21 mouse cellular contexts compared by ENCODE assay signal in the genomic region with DNA sequence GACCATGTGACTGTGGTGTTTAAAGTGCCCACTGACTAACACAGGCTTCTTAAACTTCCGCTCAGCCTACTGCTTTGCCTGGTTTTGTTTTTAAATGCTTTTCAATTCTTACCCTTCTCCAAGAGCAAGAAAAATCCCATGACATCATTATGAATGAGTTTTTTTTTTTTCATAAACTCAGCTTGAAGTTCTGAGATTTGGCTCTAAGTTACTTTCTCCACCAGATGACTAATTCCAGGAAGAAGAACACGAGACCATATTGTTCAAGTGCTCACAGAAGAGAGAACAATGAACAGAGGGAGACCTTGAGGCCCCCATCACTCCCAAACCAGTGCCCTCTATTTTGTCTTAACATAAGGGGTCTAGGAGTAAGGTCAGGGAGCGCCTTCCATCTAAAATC.
"Had no signal": no experiment of that assay in that cellular context is flagged by ENCODE, and none has a peak within 500 bp of the region (broad histone marks: within the 10 kb centered on the region; RNA-seq: fewer than 3 reads in every experiment).

No protein-coding gene starts in this region.

- H3K9me3 ChIP-seq: lung, embryonic 15.5 days; megakaryocyte, embryonic 14.5 days; midbrain, embryonic 10.5 days; midbrain, embryonic 12.5 days; neural tube, embryonic 13.5 days; neural tube, embryonic 15.5 days; stomach, embryonic 15.5 days had no signal

- H3K9ac ChIP-seq: liver, postnatal 0 days; lung, embryonic 15.5 days; midbrain, embryonic 12.5 days; neural tube, embryonic 13.5 days; neural tube, embryonic 15.5 days; stomach, embryonic 15.5 days had no signal

- H3K4me1 ChIP-seq: lung, embryonic 15.5 days; megakaryocyte, embryonic 14.5 days; midbrain, embryonic 12.5 days; neural tube, embryonic 13.5 days; neural tube, embryonic 15.5 days; stomach, embryonic 15.5 days had no signal

- H3K36me3 ChIP-seq: lung, embryonic 15.5 days; midbrain, embryonic 10.5 days; midbrain, embryonic 12.5 days; stomach, embryonic 15.5 days had no signal

- H3K4me3 ChIP-seq: lung, embryonic 15.5 days; megakaryocyte, embryonic 14.5 days; midbrain, embryonic 10.5 days; midbrain, embryonic 12.5 days; myocyte; neural tube, embryonic 13.5 days; neural tube, embryonic 15.5 days; stomach, embryonic 15.5 days had no signal

- DNase-seq: liver, postnatal 0 days; lung, adult 2 months; lung, postnatal 14 days; lung, postnatal 36 days; midbrain, embryonic 14.5 days; right cerebral cortex, postnatal 14 days; thymus, adult 2 months; thymus, postnatal 25 days; thymus, postnatal 4 days had no signal

- H3K27me3 ChIP-seq: lung, embryonic 15.5 days; neural tube, embryonic 15.5 days; stomach, embryonic 15.5 days had no signal

- H3K27ac ChIP-seq: lung, embryonic 15.5 days; macrophage; midbrain, embryonic 10.5 days; midbrain, embryonic 12.5 days; neural tube, embryonic 13.5 days; neural tube, embryonic 15.5 days; stomach, embryonic 15.5 days; stomach, postnatal 0 days had no signal

- ATAC-seq: liver, postnatal 0 days; lung, postnatal 0 days; midbrain, embryonic 16.5 days had no signal

- H3K4me2 ChIP-seq: lung, embryonic 15.5 days; midbrain, embryonic 12.5 days; neural tube, embryonic 13.5 days; neural tube, embryonic 15.5 days; stomach, embryonic 15.5 days had no signal
